In the genomic region with DNA sequence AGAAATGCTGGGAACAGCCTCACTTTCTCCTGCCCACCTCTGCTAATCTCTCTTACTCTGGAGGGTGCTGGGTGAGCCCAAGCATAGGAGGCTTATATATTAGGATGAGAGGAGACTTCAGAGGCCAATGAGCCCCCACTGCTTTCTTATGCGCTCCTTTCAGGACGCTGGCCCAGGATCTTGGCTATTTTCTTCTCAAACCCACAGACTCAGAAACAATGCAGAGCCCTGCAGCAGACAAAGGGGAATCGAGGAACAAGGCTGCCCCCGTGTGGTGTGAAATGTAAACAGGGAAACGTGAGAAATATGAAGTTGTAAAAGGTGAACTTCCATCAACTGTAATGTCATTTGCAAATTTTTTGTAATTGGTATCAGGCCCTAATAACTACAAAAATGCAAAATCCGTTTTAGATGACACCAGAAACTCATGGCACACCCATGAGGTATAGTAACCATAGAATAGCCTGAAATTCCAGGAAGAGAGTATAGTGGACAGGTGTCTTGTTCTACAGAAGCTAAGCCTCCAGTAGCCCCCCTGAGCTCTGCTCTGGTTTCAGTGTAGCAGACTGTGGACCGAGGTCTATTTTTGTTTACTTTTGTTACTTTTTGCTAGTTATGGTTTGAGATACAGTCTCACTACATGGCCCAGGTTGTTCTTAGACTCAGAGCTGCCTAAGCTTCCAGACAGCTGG, we compare ENCODE assay signal across 9 mouse cellular contexts. TPM values are rescaled to one million over a fixed set of nuclear protein-coding genes. Genes with fewer than 3 reads are reported as not detected.
A peak's percentile ranks its signal among the peaks of the same experiment; 100 is the strongest.
DNase-seq lines count a peak whose midpoint lies in the region; ATAC-seq and TF ChIP-seq lines count a peak whose summit lies in the region.
"Had no signal": no experiment of that assay in that cellular context is flagged by ENCODE, and none has a peak within 500 bp of the region (broad histone marks: within the 10 kb centered on the region; RNA-seq: fewer than 3 reads in every experiment).

No protein-coding gene starts in this region.

- DNase-seq in gastrocnemius, adult 2 months: peak; percentile 37
- no peak for DNase-seq in gastrocnemius, postnatal 36 days
- DNase-seq in A20 (ENCODE audit: low read depth, low spot score): peak; percentile 47
- DNase-seq in cerebellum, adult 18-20 months: peak; percentile 55 to 78
- peak; percentile 22 to 78 for DNase-seq in frontal cortex, adult 2 months (ENCODE audit: extremely low spot score in 1 of 2, low spot score in 1 of 2)
- DNase-seq in layer of hippocampus, postnatal 25 days (ENCODE audit: extremely low spot score in 1 of 2, low spot score in 1 of 2): peak; percentile 57 to 82
- DNase-seq in T-cell, adult 2 months (ENCODE audit: low spot score): no peak

- TF ChIP-seq CTCF in gastrocnemius, adult 2 months (IDR thresholded peaks at IDR 0.05): peak; percentile 62

- no peak overlapping the region for H3K4me3 ChIP-seq in gastrocnemius, adult 2 months
- H3K4me3 ChIP-seq in midbrain, embryonic 13.5 days (replicated peaks): no peak overlapping the region
- H3K4me3 ChIP-seq: heart, embryonic 15.5 days had no signal

- intact Hi-C loops in gastrocnemius, adult 2 months (cut with DNase I): loop anchor here (2.0 to 5.0 kb wide), 3 partner anchors 59 to 199 kb away; no protein-coding TSS in a partner anchor
- intact Hi-C loops in gastrocnemius, postnatal 36 days (cut with DNase I): loop anchor here (5.0 to 10.0 kb wide), 3 partner anchors 159 to 301 kb away; no protein-coding TSS in a partner anchor

- no peak overlapping the region for H3K4me2 ChIP-seq in midbrain, embryonic 13.5 days (replicated peaks)
- H3K4me2 ChIP-seq: heart, embryonic 15.5 days had no signal

- H3K9me3 ChIP-seq in midbrain, embryonic 13.5 days: no peaks in the 10 kb centered on the region
- H3K9me3 ChIP-seq: heart, embryonic 15.5 days had no signal

- H3K36me3 ChIP-seq in midbrain, embryonic 13.5 days: no peaks in the 10 kb centered on the region
- H3K36me3 ChIP-seq: heart, embryonic 15.5 days had no signal

- H3K27me3 ChIP-seq in midbrain, embryonic 13.5 days: no peaks in the 10 kb centered on the region
- H3K27me3 ChIP-seq: heart, embryonic 15.5 days had no signal

- H3K27ac ChIP-seq in gastrocnemius, adult 2 months: no peak overlapping the region
- H3K27ac ChIP-seq in midbrain, embryonic 13.5 days: no peak overlapping the region
- H3K27ac ChIP-seq: heart, embryonic 15.5 days had no signal

- ATAC-seq in midbrain, embryonic 13.5 days: peak; percentile 80

- no peak overlapping the region for H3K9ac ChIP-seq in midbrain, embryonic 13.5 days (replicated peaks)
- H3K9ac ChIP-seq: heart, embryonic 15.5 days had no signal

- WGBS in midbrain, embryonic 13.5 days: 15% methylated on average over 7 of the region's 7 CpGs

- H3K4me1 ChIP-seq in midbrain, embryonic 13.5 days (replicated peaks): no peaks in the 10 kb centered on the region
- H3K4me1 ChIP-seq: heart, embryonic 15.5 days had no signal

RNA-seq across cellular contexts. Expression of gene Tcf21, which starts 43.8 kb away (rescaled TPM):
- total RNA-seq in gastrocnemius, adult 2 months (2021): not detected
- total RNA-seq in gastrocnemius, postnatal 36 days (2021): not detected
- polyA plus RNA-seq in frontal cortex, adult 2 months (2012; rRNA removed): not detected in 2 replicates
- not detected for total RNA-seq in layer of hippocampus, postnatal 25 days (2021)
- 0.32 and 0.41 TPM in 2 replicates for polyA plus RNA-seq in midbrain, embryonic 13.5 days (2015; fragmentation: Nextera tagmentation; extraction: Ambion mirVana)

RNA-seq across cellular contexts. Expression of gene Tbpl1, which starts 44.4 kb away (rescaled TPM):
- total RNA-seq in gastrocnemius, adult 2 months (2021): 10 to 100 TPM; 16.0 to 22.6 TPM
- 10 to 100 TPM; 16.9 to 19.6 TPM for total RNA-seq in gastrocnemius, postnatal 36 days (2021)
- polyA plus RNA-seq in frontal cortex, adult 2 months (2012; rRNA removed): 42.5 and 46.6 TPM in 2 replicates
- 10 to 100 TPM; 60.6 to 61.8 TPM for total RNA-seq in layer of hippocampus, postnatal 25 days (2021)
- polyA plus RNA-seq in midbrain, embryonic 13.5 days (2015; fragmentation: Nextera tagmentation; extraction: Ambion mirVana): 124 and 127 TPM in 2 replicates

Comparison
In these comparisons a context has a peak if more than half of its experiments do, and no peak if none do; other contexts are left out.
1. DNase-seq: peak in gastrocnemius, adult 2 months (single experiment), A20 (single experiment), cerebellum, adult 18-20 months (2 of 2), frontal cortex, adult 2 months (2 of 2) and layer of hippocampus, postnatal 25 days (2 of 2); none in gastrocnemius, postnatal 36 days (0 of 2) and T-cell, adult 2 months (single experiment).